Mouse (Mus musculus) olfactory bulb, adult 2 months (tissue): ENCODE measurements around the gene Polh.

Experiments
- CTCF ChIP-seq: fragments of 200-500 bp; IDR thresholded peaks from 2 replicates; pipeline ENCODE4 v1.5.1; 2012; ENCODE audit warnings: low read depth, mild to moderate bottlenecking, low read length, moderate library complexity; ENCODE audit not compliant: insufficient read depth
- POLR2A ChIP-seq: fragments of 200-500 bp; IDR thresholded peaks from 2 replicates; pipeline ENCODE4 v1.6.1; 2012; ENCODE audit warnings: mild to moderate bottlenecking, low read depth, low read length, moderate library complexity; ENCODE audit not compliant: insufficient read depth

DNA sequence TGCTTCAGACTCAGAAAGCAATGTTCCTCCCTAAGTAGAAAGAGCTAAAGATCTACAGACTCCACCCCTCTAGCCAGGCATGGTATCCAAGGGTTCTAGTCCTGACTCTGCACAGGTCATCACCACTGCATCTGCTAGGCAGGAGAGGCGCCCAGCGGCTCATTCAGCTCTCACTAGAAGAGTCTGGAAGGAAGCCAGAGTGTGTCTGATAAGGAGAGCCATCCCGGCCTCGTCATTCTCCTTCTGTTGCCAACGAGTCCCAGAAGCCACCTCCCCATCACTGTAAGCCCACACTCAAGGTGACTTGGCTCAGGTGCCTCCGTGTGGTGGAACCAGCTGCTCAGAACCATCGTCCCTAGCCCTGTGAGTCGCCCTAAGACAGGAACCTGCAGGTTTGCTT is 69.6 kb downstream of the Polh start:
- no peak for TF ChIP-seq POLR2A
- TF ChIP-seq CTCF = no peak
